Mouse (Mus musculus): ENCODE measurements at regions not wholly inside any gene's neighbourhood (a gene's known extent, or its start where the extent isn't known, plus 50 kb on each side); places are given as distances from the start of the nearest gene placed in this dataset.

DNA sequence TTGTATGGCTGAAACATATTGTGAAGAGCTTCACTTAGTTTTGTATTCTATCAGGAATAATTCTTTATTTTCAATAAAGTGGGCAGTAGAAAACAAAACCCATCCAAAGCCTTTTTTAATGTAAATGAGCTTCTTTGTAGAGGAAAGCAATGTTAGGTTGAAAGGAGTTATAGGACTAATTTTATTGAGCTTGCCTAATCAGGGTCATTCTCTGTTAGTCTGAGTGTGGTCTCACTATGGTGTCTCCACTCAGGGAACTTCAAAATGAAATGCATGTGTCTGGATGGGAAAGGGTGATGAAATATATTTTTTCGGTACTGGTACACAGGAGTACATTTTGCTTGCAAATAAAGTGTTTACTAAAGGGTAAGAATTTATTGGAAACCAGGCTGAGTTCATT is 1055.5 kb upstream of the Flrt2 start:
- DNase-seq (ENCODE audit: extremely low read depth): no peak
- no peak overlapping the region for H3K27ac ChIP-seq (ENCODE audit: insufficient read depth, low read depth)
- no peak overlapping the region for H3K4me2 ChIP-seq (ENCODE audit: insufficient read depth, low read depth, poor library complexity, severe bottlenecking)
- H3K79me2 ChIP-seq (replicated peaks; ENCODE audit: control insufficient read depth, extremely low read depth, insufficient read depth, poor library complexity, severe bottlenecking): no peaks in the 10 kb centered on the region
- H3K9ac ChIP-seq (ENCODE audit: insufficient read depth, low read depth): no peak overlapping the region
- dilution Hi-C loops (cut with MboI; ENCODE audit: extremely low pct_ligation_motif_present, extremely low pct_unique_long_range_greater_than_20kb, low sequenced_read_pairs) (no loop called here), in situ Hi-C loops (cut with MboI; ENCODE audit: low pct_ligation_motif_present, low pct_unique_long_range_greater_than_20kb, low sequenced_read_pairs) (no loop called here)
- no peak overlapping the region for H3K4me3 ChIP-seq (replicated peaks in 1 of 3; ENCODE audit: low read depth in 2 of 3, low read length in 2 of 3, poor library complexity in 1 of 3)
- no peaks in the 10 kb centered on the region for H3K4me1 ChIP-seq (ENCODE audit: control insufficient read depth in 1 of 2, insufficient read depth in 2 of 2)
- peaks cover 13% of the 10 kb centered on the region for H3K9me3 ChIP-seq (replicated peaks; ENCODE audit: low read length)
- TF ChIP-seq IRF4 (IDR thresholded peaks at IDR 0.05; ENCODE audit: low read depth, low read length): no peak
- no peak for TF ChIP-seq SIN3A (IDR thresholded peaks at IDR 0.05; ENCODE audit: low read length)
- H3K27me3 ChIP-seq (replicated peaks): no peaks in the 10 kb centered on the region
- no peaks in the 10 kb centered on the region for H3K36me3 ChIP-seq (replicated peaks in 1 of 2; ENCODE audit: control insufficient read depth in 1 of 2, insufficient read depth in 1 of 2, low read length in 1 of 2)

DNA sequence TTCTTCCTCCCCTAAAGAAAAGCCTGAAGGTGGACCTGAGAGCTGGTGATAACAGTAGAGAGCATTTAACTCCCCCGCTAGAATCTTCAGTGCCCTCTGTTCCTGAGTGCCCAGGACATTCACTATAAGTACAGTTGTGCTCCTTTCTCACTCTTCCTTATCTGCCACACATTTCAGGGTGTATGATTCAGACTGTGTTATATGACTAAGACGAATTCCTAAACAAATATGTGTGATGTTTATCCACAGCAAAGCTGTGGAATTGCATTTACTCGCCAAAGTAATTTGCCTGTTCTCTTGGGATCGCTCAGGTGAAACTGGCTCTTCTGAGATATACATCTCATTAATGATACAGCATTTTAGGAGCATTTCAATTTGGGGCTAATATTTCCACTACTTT is 1051.9 kb upstream of the Flrt2 start:
- in situ Hi-C loops (cut with MboI; ENCODE audit: low pct_ligation_motif_present, low pct_unique_long_range_greater_than_20kb, low sequenced_read_pairs) (no loop called here), dilution Hi-C loops (cut with MboI; ENCODE audit: extremely low pct_ligation_motif_present, extremely low pct_unique_long_range_greater_than_20kb, low sequenced_read_pairs) (no loop called here)
- DNase-seq (ENCODE audit: extremely low read depth): no peak
- Histone ChIP-seq H3K4me1 (ENCODE audit: control insufficient read depth in 1 of 2, insufficient read depth in 2 of 2) (no peaks in the 10 kb centered on the region), H3K27me3 (replicated peaks) (no peaks in the 10 kb centered on the region), H3K4me3 (replicated peaks in 1 of 3; ENCODE audit: low read depth in 2 of 3, low read length in 2 of 3, poor library complexity in 1 of 3) (no peak overlapping the region), H3K79me2 (replicated peaks; ENCODE audit: control insufficient read depth, extremely low read depth, insufficient read depth, poor library complexity, severe bottlenecking) (no peaks in the 10 kb centered on the region), H3K4me2 (ENCODE audit: insufficient read depth, low read depth, poor library complexity, severe bottlenecking) (no peak overlapping the region), H3K36me3 (replicated peaks in 1 of 2; ENCODE audit: control insufficient read depth in 1 of 2, insufficient read depth in 1 of 2, low read length in 1 of 2) (no peaks in the 10 kb centered on the region), H3K9me3 (replicated peaks; ENCODE audit: low read length) (peaks cover 17% of the 10 kb centered on the region), H3K27ac (ENCODE audit: insufficient read depth, low read depth) (no peak overlapping the region), H3K9ac (ENCODE audit: insufficient read depth, low read depth) (no peak overlapping the region)
- TF ChIP-seq CHD2 (IDR thresholded peaks at IDR 0.05; ENCODE audit: low read length) (no peak), RCOR1 (conservative IDR thresholded peaks at IDR 0.05; ENCODE audit: low read depth, low read length) (no peak), E2F4 (IDR thresholded peaks at IDR 0.05; ENCODE audit: insufficient replicate concordance, low read depth, low read length) (no peak), USF1 (IDR thresholded peaks at IDR 0.05; ENCODE audit: low read depth, low read length) (no peak), TCF12 (IDR thresholded peaks at IDR 0.05; ENCODE audit: low read depth, low read length) (no peak), MXI1 (IDR thresholded peaks at IDR 0.05; ENCODE audit: low read depth, low read length) (no peak), KAT2A (IDR thresholded peaks at IDR 0.05; ENCODE audit: insufficient replicate concordance, low read length) (no peak), POLR2AphosphoS2 (IDR thresholded peaks at IDR 0.05; ENCODE audit: low read depth, low read length) (no peak), ELF1 (IDR thresholded peaks at IDR 0.05; ENCODE audit: low read depth, low read length) (no peak), HCFC1 (IDR thresholded peaks at IDR 0.05; ENCODE audit: low read depth, low read length) (no peak), CTCF (conservative IDR thresholded peaks at IDR 0.05 in 1 of 2, IDR thresholded peaks at IDR 0.05 in 1 of 2; ENCODE audit: low read depth in 2 of 2, low read length in 2 of 2) (no peak), MYC (IDR thresholded peaks at IDR 0.05; ENCODE audit: low read depth, low read length) (no peak), ZNF384 (IDR thresholded peaks at IDR 0.05; ENCODE audit: low read depth, low read length) (no peak)

DNA sequence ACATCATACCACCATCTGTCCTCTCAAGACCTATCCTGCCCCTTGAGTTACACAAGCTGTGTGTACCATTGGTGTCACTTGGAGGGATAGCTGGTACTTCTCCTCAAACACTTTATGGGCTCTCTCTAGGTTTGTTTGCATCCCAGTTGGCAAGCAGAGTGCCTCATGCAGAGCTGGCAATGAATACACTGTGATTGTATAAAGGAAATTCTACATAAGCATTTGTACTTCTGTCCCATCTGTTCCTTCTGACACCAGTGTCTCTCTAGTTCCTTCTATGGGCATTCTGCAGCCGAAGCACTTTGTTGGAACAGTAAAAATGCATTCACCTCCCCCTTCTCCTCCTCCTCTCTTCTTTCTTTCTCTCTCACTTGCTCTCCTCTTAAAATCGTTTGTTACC is 1046.7 kb upstream of the Flrt2 start:
- DNase-seq (ENCODE audit: extremely low read depth): no peak
- dilution Hi-C loops (cut with MboI; ENCODE audit: extremely low pct_ligation_motif_present, extremely low pct_unique_long_range_greater_than_20kb, low sequenced_read_pairs) (no loop called here), in situ Hi-C loops (cut with MboI; ENCODE audit: low pct_ligation_motif_present, low pct_unique_long_range_greater_than_20kb, low sequenced_read_pairs) (no loop called here)

More for the DNA sequence above, 1046.7 kb upstream of the Flrt2 start:
- Histone ChIP-seq H3K27me3 (replicated peaks) (no peaks in the 10 kb centered on the region), H3K4me2 (ENCODE audit: insufficient read depth, low read depth, poor library complexity, severe bottlenecking) (no peak overlapping the region), H3K4me3 (replicated peaks in 1 of 3; ENCODE audit: low read depth in 2 of 3, low read length in 2 of 3, poor library complexity in 1 of 3) (no peak overlapping the region), H3K36me3 (replicated peaks in 1 of 2; ENCODE audit: control insufficient read depth in 1 of 2, insufficient read depth in 1 of 2, low read length in 1 of 2) (no peaks in the 10 kb centered on the region), H3K79me2 (replicated peaks; ENCODE audit: control insufficient read depth, extremely low read depth, insufficient read depth, poor library complexity, severe bottlenecking) (no peaks in the 10 kb centered on the region), H3K4me1 (ENCODE audit: control insufficient read depth in 1 of 2, insufficient read depth in 2 of 2) (no peaks in the 10 kb centered on the region), H3K27ac (ENCODE audit: insufficient read depth, low read depth) (no peak overlapping the region), H3K9me3 (replicated peaks; ENCODE audit: low read length) (peaks cover 38% of the 10 kb centered on the region), H3K9ac (ENCODE audit: insufficient read depth, low read depth) (no peak overlapping the region)
- no peak for TF ChIP-seq UBTF (IDR thresholded peaks at IDR 0.05; ENCODE audit: low read depth, low read length)
- TF ChIP-seq MAFK (IDR thresholded peaks at IDR 0.05; ENCODE audit: insufficient replicate concordance, low read length): no peak
- TF ChIP-seq GABPA (IDR thresholded peaks at IDR 0.05; ENCODE audit: insufficient replicate concordance, low read depth, low read length): no peak
- no peak for TF ChIP-seq KAT2A (IDR thresholded peaks at IDR 0.05; ENCODE audit: insufficient replicate concordance, low read length)
- TF ChIP-seq ZKSCAN1 (IDR thresholded peaks at IDR 0.05; ENCODE audit: borderline replicate concordance, low read depth, low read length): no peak
- TF ChIP-seq TBP (conservative IDR thresholded peaks at IDR 0.05; ENCODE audit: low read depth, low read length): no peak
- TF ChIP-seq NRF1 (IDR thresholded peaks at IDR 0.05; ENCODE audit: low read depth, low read length): no peak
- no peak for TF ChIP-seq IRF4 (IDR thresholded peaks at IDR 0.05; ENCODE audit: low read depth, low read length)
- TF ChIP-seq BHLHE40 (IDR thresholded peaks at IDR 0.05; ENCODE audit: low read depth, low read length): no peak
- TF ChIP-seq MEF2A (IDR thresholded peaks at IDR 0.05; ENCODE audit: borderline replicate concordance, low read depth, low read length): no peak
